Mouse (Mus musculus): Measurements from ENCODE around the gene Plekhg2.

- no peak for TF ChIP-seq EP300 (IDR thresholded peaks at IDR 0.05)
- no peak for TF ChIP-seq CTCF (IDR thresholded peaks at IDR 0.05)
Measured at GRCm38 (mm10) chr7:28361647-28362341, 10.6 kb downstream of the Plekhg2 start.
